ENCODE assay signal across 8 mouse cellular contexts in the genomic region with DNA sequence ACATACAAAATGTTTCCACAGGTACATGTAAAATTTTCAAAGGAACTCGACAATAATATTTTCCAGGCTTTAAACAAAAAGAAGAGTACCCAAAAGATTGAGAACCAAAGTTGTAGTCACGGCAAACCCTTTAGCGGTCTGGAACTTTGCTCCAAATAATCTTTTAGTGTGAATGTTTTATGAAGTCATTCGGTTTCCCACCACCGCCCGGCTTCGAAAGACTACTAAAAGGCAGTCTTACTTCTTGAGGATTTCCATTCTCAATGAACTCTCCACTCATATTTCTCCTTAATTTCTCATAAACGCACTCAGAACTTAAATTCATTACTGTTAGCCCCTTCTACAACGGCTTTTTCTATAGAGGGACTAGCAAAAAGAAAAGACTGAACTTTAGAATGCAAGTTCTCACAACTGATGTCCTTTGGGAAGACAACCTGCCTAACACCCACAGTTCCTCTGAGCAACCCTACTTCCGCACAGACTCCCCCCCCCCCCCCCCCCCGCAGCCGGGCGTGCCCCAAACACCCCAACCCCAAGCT. TPM values are rescaled to one million over a fixed set of nuclear protein-coding genes. Genes with fewer than 3 reads are reported as not detected.
A peak's percentile ranks its signal among the peaks of the same experiment; 100 is the strongest.
DNase-seq lines count a peak whose midpoint lies in the region; ATAC-seq and TF ChIP-seq lines count a peak whose summit lies in the region.

No protein-coding gene starts in this region.

- H3K27ac ChIP-seq in heart, embryonic 13.5 days (replicated peaks), result peak overlapping the region; percentile 97
- H3K27ac ChIP-seq in bone marrow macrophage, adult 2 months (ENCODE audit: insufficient read depth, low read depth, low read length), result peak overlapping the region; percentile 47; the same call in 1 of the 2 replicates
- peak overlapping the region; percentile 96 for H3K27ac ChIP-seq in hindbrain, embryonic 13.5 days
- H3K27ac ChIP-seq in liver, postnatal 0 days (ENCODE audit: low read depth), result peak overlapping the region; percentile 94

- H3K36me3 ChIP-seq in heart, embryonic 13.5 days, result peaks cover 21% of the 10 kb centered on the region
- peaks cover 2% of the 10 kb centered on the region; the same call in 1 of the 2 replicates for H3K36me3 ChIP-seq in hindbrain, embryonic 13.5 days
- no peaks in the 10 kb centered on the region; the same call in none of the 2 replicates for H3K36me3 ChIP-seq in liver, postnatal 0 days (replicated peaks; ENCODE audit: insufficient read depth, low read length)

- DNase-seq in heart, postnatal 25 days (ENCODE audit: low spot score), result no peak
- DNase-seq in liver, postnatal 0 days, result no peak
- peak; percentile 4 to 16 for DNase-seq in thymus, postnatal 36 days
- no peak for DNase-seq in layer of hippocampus, adult 18-20 months (ENCODE audit: low spot score in 2 of 2)
- no peak for DNase-seq in layer of hippocampus, postnatal 14 days (ENCODE audit: low spot score in 2 of 2)

- H3K9ac ChIP-seq in heart, embryonic 13.5 days, result peak overlapping the region; percentile 89
- peak overlapping the region; percentile 74 for H3K9ac ChIP-seq in hindbrain, embryonic 13.5 days
- peak overlapping the region; percentile 79 for H3K9ac ChIP-seq in liver, postnatal 0 days (replicated peaks)

- H3K27me3 ChIP-seq in heart, embryonic 13.5 days (replicated peaks), result no peaks in the 10 kb centered on the region
- no peaks in the 10 kb centered on the region for H3K27me3 ChIP-seq in hindbrain, embryonic 13.5 days
- H3K27me3 ChIP-seq in liver, postnatal 0 days (ENCODE audit: insufficient read depth, low read length), result no peaks in the 10 kb centered on the region

- H3K4me2 ChIP-seq in heart, embryonic 13.5 days, result peak overlapping the region; percentile 83
- peak overlapping the region; percentile 59 for H3K4me2 ChIP-seq in hindbrain, embryonic 13.5 days
- H3K4me2 ChIP-seq in liver, postnatal 0 days (ENCODE audit: low read depth, low read length), result peak overlapping the region; percentile 75

- no peak for TF ChIP-seq POLR2A in bone marrow macrophage, adult 2 months (IDR thresholded peaks at IDR 0.05; ENCODE audit: borderline replicate concordance, low read depth, low read length)

- peak overlapping the region; percentile 83 for H3K4me3 ChIP-seq in heart, embryonic 13.5 days
- H3K4me3 ChIP-seq in bone marrow macrophage, adult 2 months (ENCODE audit: insufficient read depth, low read length), result peak overlapping the region; percentile 71
- peak overlapping the region; percentile 72 for H3K4me3 ChIP-seq in hindbrain, embryonic 13.5 days
- peak overlapping the region; percentile 72 for H3K4me3 ChIP-seq in liver, postnatal 0 days (ENCODE audit: low read depth, low read length)

- WGBS in heart, embryonic 13.5 days, result 4% methylated on average over 12 of the region's 13 CpGs
- WGBS in hindbrain, embryonic 13.5 days, result 9% methylated on average over 10 of the region's 13 CpGs
- WGBS in liver, postnatal 0 days (ENCODE audit: insufficient replicate concordance), result 3% methylated on average over 13 of the region's 13 CpGs

- intact Hi-C loops in heart, postnatal 25 days (cut with DNase I), result loop anchor here (5.0 kb wide), 2 partner anchors 230 to 370 kb away; no protein-coding TSS in a partner anchor

- no peak for TF ChIP-seq CTCF in bone marrow macrophage, adult 2 months (IDR thresholded peaks at IDR 0.05; ENCODE audit: low read depth, low read length)
- TF ChIP-seq CTCF in liver, postnatal 0 days (IDR thresholded peaks at IDR 0.05; ENCODE audit: low read depth), result no peak

- peaks cover 20% of the 10 kb centered on the region for H3K4me1 ChIP-seq in heart, embryonic 13.5 days
- H3K4me1 ChIP-seq in bone marrow macrophage, adult 2 months (ENCODE audit: control insufficient read depth, insufficient read depth, low read length), result peaks cover 5% of the 10 kb centered on the region
- peaks cover 11% of the 10 kb centered on the region for H3K4me1 ChIP-seq in hindbrain, embryonic 13.5 days (replicated peaks)
- H3K4me1 ChIP-seq in liver, postnatal 0 days (ENCODE audit: insufficient read depth), result peaks cover 7% of the 10 kb centered on the region; the same call in 1 of the 2 replicates

- ATAC-seq in heart, embryonic 13.5 days (ENCODE audit: extremely low read depth, insufficient number of reproducible peaks, low FRiP score, low TSS enrichment), result no peak
- no peak for ATAC-seq in hindbrain, embryonic 13.5 days (ENCODE audit: low FRiP score)
- no peak for ATAC-seq in liver, postnatal 0 days

- TF ChIP-seq EP300 in liver, postnatal 0 days (IDR thresholded peaks at IDR 0.05; ENCODE audit: low read depth), result no peak

- H3K9me3 ChIP-seq in heart, embryonic 13.5 days, result no peaks in the 10 kb centered on the region
- no peaks in the 10 kb centered on the region for H3K9me3 ChIP-seq in hindbrain, embryonic 13.5 days
- H3K9me3 ChIP-seq in liver, postnatal 0 days (ENCODE audit: low read length), result no peaks in the 10 kb centered on the region

RNA-seq across cellular contexts. Expression of a gene that starts 0.6 kb away (rescaled TPM):
- polyA plus RNA-seq in heart, embryonic 13.5 days (2015; fragmentation: Nextera tagmentation; extraction: Ambion mirVana), result 50.9 and 53.7 TPM in 2 replicates
- 10 to 100 TPM; 20.5 to 22.7 TPM for total RNA-seq in heart, postnatal 25 days (2021)
- 34.0 and 36.3 TPM in 2 replicates for polyA plus RNA-seq in bone marrow macrophage, adult 2 months (2012; ENCODE audit: insufficient read depth, insufficient read length, missing spikeins)
- polyA plus RNA-seq in hindbrain, embryonic 13.5 days (2015; fragmentation: Nextera tagmentation; extraction: Ambion mirVana), result 36.1 and 37.2 TPM in 2 replicates
- 19.3 and 20.5 TPM in 2 replicates for polyA plus RNA-seq in liver, postnatal 0 days (2015; fragmentation: Nextera tagmentation; extraction: Ambion mirVana)
- total RNA-seq in layer of hippocampus, adult 18-20 months (2021), result 10 to 100 TPM; 17.6 to 18.5 TPM
- 10 to 100 TPM; 14.6 to 16.5 TPM for total RNA-seq in layer of hippocampus, postnatal 14 days (2021)

RNA-seq across cellular contexts. Expression of a gene that starts 0.8 kb away (rescaled TPM):
- polyA plus RNA-seq in heart, embryonic 13.5 days (2015; fragmentation: Nextera tagmentation; extraction: Ambion mirVana), result 6.8 and 8.1 TPM in 2 replicates
- under 1 TPM; 0.73 to 0.78 TPM for total RNA-seq in heart, postnatal 25 days (2021)
- polyA plus RNA-seq in bone marrow macrophage, adult 2 months (2012; ENCODE audit: insufficient read depth, insufficient read length, missing spikeins), result 3.5 and 5.0 TPM in 2 replicates
- polyA plus RNA-seq in hindbrain, embryonic 13.5 days (2015; fragmentation: Nextera tagmentation; extraction: Ambion mirVana), result 3.3 and 4.9 TPM in 2 replicates
- polyA plus RNA-seq in liver, postnatal 0 days (2015; fragmentation: Nextera tagmentation; extraction: Ambion mirVana), result 1.1 and 1.5 TPM in 2 replicates
- 1 to 10 TPM; 1.7 to 2.4 TPM for total RNA-seq in layer of hippocampus, adult 18-20 months (2021)
- 1 to 10 TPM; 2.6 to 3.4 TPM for total RNA-seq in layer of hippocampus, postnatal 14 days (2021)

RNA-seq across cellular contexts. Expression of a gene that starts 53.4 kb away (rescaled TPM):
- polyA plus RNA-seq in heart, embryonic 13.5 days (2015; fragmentation: Nextera tagmentation; extraction: Ambion mirVana), result 25.0 and 27.6 TPM in 2 replicates
- 100 to 1,000 TPM; 299 to 338 TPM for total RNA-seq in heart, postnatal 25 days (2021)
- 0.75 and 1.4 TPM in 2 replicates for polyA plus RNA-seq in bone marrow macrophage, adult 2 months (2012; ENCODE audit: insufficient read depth, insufficient read length, missing spikeins)
- 165 and 177 TPM in 2 replicates for polyA plus RNA-seq in hindbrain, embryonic 13.5 days (2015; fragmentation: Nextera tagmentation; extraction: Ambion mirVana)
- polyA plus RNA-seq in liver, postnatal 0 days (2015; fragmentation: Nextera tagmentation; extraction: Ambion mirVana), result 4.7 and 5.1 TPM in 2 replicates
- 100 to 1,000 TPM; 699 to 719 TPM for total RNA-seq in layer of hippocampus, adult 18-20 months (2021)
- total RNA-seq in layer of hippocampus, postnatal 14 days (2021), result 100 to 1,000 TPM; 837 to 918 TPM

Comparison
In these comparisons a context has a peak if more than half of its experiments do, and no peak if none do; other contexts are left out.
1. H3K27ac ChIP-seq: peak in every context shown above with its lines; median percentile 97 in heart, embryonic 13.5 days; 96 in hindbrain, embryonic 13.5 days; 94 in liver, postnatal 0 days; 47 in bone marrow macrophage, adult 2 months.
2. DNase-seq: peak in thymus, postnatal 36 days (2 of 2); none in heart, postnatal 25 days (single experiment), liver, postnatal 0 days (single experiment), layer of hippocampus, adult 18-20 months (0 of 2) and layer of hippocampus, postnatal 14 days (0 of 2).
3. Peak in every context shown above with its lines, with median percentiles within 50 percentile points of each other: H3K4me2 ChIP-seq, H3K4me3 ChIP-seq and H3K9ac ChIP-seq.